Mouse (Mus musculus) thymus, postnatal 36 days (tissue): Measurements from ENCODE around the gene Keap1.
"Not testable (repeated sequence)": the region's sequence is repeated elsewhere in the genome, so short reads cannot be mapped to it uniquely, and the experiment has no call there.

Experiments
- DNase-seq, 2 experiments: peaks; one replicate each; pipeline ENCODE4 v3.0.0; 2022; ENCODE audit warnings: mixed read lengths in 2 of 2

Keap1 gene

GRCm38 (mm10) chr9:21238733-21239464, at the start of gene Keap1:
Gene Keap1, minus strand, starts transcription at chr9:21239361.
- DNase-seq: peak; percentile 90 to 94

- DNase-seq: peak; percentile 58 to 75
Observed at GRCm38 (mm10) chr9:21288404-21289336, 49.5 kb upstream of the Keap1 start.

GRCm38 (mm10) chr9:21287571-21288402, 48.6 kb upstream of the Keap1 start, which contains the start of gene Kri1:
Gene Kri1, minus strand, starts transcription at chr9:21287969.
- DNase-seq: peak; percentile 98 to 100

- DNase-seq: no peak
Observed at GRCm38 (mm10) chr9:21286753-21287152, 47.6 kb upstream of the Keap1 start.

GRCm38 (mm10) chr9:21283994-21284393, 44.8 kb upstream of the Keap1 start:
- no peak for DNase-seq

- no peak for DNase-seq
Observed at GRCm38 (mm10) chr9:21283591-21283990, 44.4 kb upstream of the Keap1 start.

GRCm38 (mm10) chr9:21277776-21278175, 38.6 kb upstream of the Keap1 start:
- no peak for DNase-seq

GRCm38 (mm10) chr9:21276307-21276706, 37.1 kb upstream of the Keap1 start:
- no peak for DNase-seq

- DNase-seq: no peak
Observed at GRCm38 (mm10) chr9:21275727-21276126, 36.6 kb upstream of the Keap1 start.

GRCm38 (mm10) chr9:21275013-21275710, 36.0 kb upstream of the Keap1 start:
- no peak for DNase-seq

- no peak for DNase-seq
Observed at GRCm38 (mm10) chr9:21274336-21274735, 35.2 kb upstream of the Keap1 start.

GRCm38 (mm10) chr9:21273520-21274228, 34.5 kb upstream of the Keap1 start:
- no peak for DNase-seq

- no peak for DNase-seq
Observed at GRCm38 (mm10) chr9:21273094-21273493, 33.9 kb upstream of the Keap1 start.

- no peak for DNase-seq
Observed at GRCm38 (mm10) chr9:21272391-21272790, 33.2 kb upstream of the Keap1 start.

GRCm38 (mm10) chr9:21269590-21269989, 30.4 kb upstream of the Keap1 start:
- not testable (repeated sequence) for DNase-seq

- DNase-seq: no peak
Observed at GRCm38 (mm10) chr9:21268305-21268704, 29.1 kb upstream of the Keap1 start.

GRCm38 (mm10) chr9:21266889-21267288, 27.7 kb upstream of the Keap1 start:
- no peak for DNase-seq

GRCm38 (mm10) chr9:21265611-21266010, 26.4 kb upstream of the Keap1 start:
- no peak for DNase-seq

- DNase-seq: peak; percentile 95 to 97
Observed at GRCm38 (mm10) chr9:21265000-21265561, 25.9 kb upstream of the Keap1 start, which contains the start of gene Atg4d. Gene Atg4d, plus strand, starts transcription at chr9:21265293.

GRCm38 (mm10) chr9:21264272-21264999, 25.3 kb upstream of the Keap1 start:
- DNase-seq: no peak
